Mouse (Mus musculus): ENCODE measurements around the gene Defb39.

Gene Defb39

DNA sequence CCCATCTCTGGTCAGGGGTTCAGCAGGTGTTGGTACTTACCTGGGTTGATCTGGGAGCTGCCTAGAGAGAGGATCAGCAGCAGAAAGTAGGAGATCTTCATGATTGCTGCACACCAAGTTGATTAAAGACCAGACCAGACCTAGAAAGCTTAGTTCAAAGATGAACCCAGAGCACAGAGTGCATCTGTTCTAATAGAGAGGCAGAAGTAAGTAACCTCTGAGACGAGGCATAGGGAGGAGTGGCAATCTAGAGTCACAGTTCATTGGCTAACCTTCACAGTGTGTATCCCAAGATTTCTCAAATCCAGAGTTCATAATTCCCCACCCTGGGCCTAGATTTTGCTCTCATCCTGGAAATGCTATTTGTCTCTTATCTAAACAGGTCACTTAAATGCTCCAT lies at the start of gene Defb39:
Gene Defb39 (minus strand): TSS at position 101 of the 400 bp plus-strand sequence.
- no peak for DNase-seq (ENCODE audit: low spot score in 2 of 2)

DNA sequence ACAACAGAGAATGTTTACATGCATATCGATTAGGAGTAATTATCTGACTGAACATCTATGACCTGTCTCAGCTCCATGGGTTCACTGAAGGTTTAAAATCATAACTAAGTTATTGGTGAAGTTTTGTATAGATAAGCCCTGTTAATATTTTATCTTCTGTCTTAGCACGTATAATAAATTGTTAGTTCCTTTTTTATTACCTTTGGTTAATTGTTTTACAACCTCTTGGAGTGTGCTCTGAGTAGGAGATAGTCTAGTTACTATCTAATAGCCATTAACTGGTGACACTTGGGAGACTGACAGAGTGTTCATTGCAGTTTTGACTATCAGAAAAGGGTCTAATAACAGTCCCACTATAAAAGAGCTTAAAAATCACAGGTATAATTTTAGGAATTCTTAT lies 1.4 kb upstream of the Defb39 start:
- DNase-seq (ENCODE audit: low spot score in 2 of 2), result no peak

DNA sequence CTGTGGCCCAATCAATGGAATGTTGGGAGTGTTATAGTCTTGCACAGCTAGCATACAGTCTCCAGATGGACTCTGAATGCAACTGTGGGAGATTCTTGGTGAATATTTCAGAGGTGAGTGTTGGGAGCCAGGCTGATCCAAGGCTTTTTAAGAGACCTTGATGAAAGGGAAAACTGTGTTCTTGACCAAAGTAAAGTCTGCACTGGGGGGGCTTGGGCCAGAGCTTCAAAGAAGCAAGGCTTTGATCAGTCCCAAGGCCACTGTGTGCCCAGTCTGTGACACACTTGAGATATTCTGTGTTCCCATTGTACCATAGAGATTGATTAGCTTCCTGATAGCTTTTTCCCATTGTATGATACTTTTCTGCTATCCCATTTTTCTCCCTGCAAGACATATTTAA lies 1.7 kb downstream of the Defb39 start:
- no peak for DNase-seq (ENCODE audit: low spot score in 2 of 2)

DNA sequence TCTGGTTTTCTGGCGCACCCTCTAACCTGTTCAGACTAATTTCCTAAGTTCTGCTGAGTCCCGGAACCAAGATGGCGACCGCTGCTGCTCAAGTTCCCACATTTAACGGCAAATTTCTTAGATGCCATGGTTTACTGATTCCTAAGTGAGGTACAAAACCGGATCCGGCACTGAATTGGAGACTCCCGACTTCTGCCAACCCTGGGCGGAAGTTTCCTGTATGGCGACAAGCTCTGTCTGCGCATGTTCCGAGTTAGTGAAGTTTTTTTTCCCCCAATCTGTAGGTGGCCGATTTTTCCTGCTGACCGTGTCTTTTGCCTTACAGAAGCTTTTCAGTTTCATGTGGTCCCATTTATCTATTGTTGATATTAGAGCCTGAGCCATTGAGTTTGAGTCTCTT lies 19.4 kb downstream of the Defb39 start:
- DNase-seq (ENCODE audit: low spot score in 2 of 2), result no peak

DNA sequence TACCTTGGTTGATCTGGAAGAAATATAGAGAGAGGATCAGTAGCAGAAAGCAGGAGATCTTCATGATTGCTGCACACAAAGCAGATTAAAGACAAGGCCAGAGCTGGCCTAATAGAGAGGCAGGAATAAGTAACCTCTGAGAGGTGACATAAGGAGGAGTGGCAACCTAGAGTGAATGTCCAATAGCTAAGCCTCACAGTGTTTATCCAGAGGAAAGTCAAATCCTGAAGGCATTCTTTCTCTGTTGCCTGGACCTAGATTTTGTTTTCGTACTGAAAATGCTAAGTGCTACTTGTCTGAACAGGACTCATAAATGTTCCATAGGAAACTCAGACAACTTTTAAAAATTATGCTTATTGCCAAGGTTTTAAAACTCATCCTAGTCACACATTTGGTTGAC lies 38.1 kb downstream of the Defb39 start, which contains the start of gene Defb38:
Gene Defb38 (minus strand): TSS at position 101 of the 400 bp plus-strand sequence.
- no peak for DNase-seq (ENCODE audit: low spot score in 2 of 2)
